Mouse (Mus musculus) kidney, adult 2 months (tissue): ENCODE measurements around the gene Uvrag. TPM values are rescaled to one million over a fixed set of nuclear protein-coding genes. Genes with fewer than 3 reads are reported as not detected.

Source experiments
- DNase-seq: peaks from one replicate; pipeline ENCODE4 v3.0.0; 2021
- H3K27ac ChIP-seq: fragments of 200-500 bp; 2 replicates; pipeline ENCODE4 v1.5.1; 2012; ENCODE audit warnings: low read depth, low read length, control low read depth, inconsistent platforms; ENCODE audit not compliant: insufficient read depth
- H3K27me3 ChIP-seq: fragments of 200-500 bp; replicated peaks from 2 replicates; pipeline ENCODE4 v1.6.1; 2012; ENCODE audit warnings: mild to moderate bottlenecking, moderate library complexity, low read length, inconsistent platforms; ENCODE audit not compliant: control insufficient read depth, insufficient read depth
- H3K36me3 ChIP-seq: fragments of 200-500 bp; 2 replicates; pipeline ENCODE4 v1.6.1; 2012; ENCODE audit warnings: mild to moderate bottlenecking, moderate library complexity, low read length, inconsistent platforms; ENCODE audit not compliant: control insufficient read depth, insufficient read depth
- H3K4me1 ChIP-seq: fragments of 200-500 bp; 2 replicates; pipeline ENCODE4 v1.6.1; 2011; ENCODE audit warnings: low read length; ENCODE audit not compliant: control insufficient read depth, insufficient read depth
- H3K4me3 ChIP-seq: fragments of 200-500 bp; 2 replicates; pipeline ENCODE4 v1.5.1; 2011; ENCODE audit warnings: mild to moderate bottlenecking, low read depth, low read length, control low read depth; ENCODE audit not compliant: insufficient read depth
- CTCF ChIP-seq: fragments of 200-500 bp; conservative IDR thresholded peaks from 2 replicates; pipeline ENCODE4 v1.5.1; 2011; ENCODE audit warnings: low read depth, mild to moderate bottlenecking, control low read depth, low read length, moderate library complexity, mixed read lengths; ENCODE audit not compliant: insufficient read depth, insufficient read length
- POLR2A ChIP-seq: fragments of 200-500 bp; IDR thresholded peaks from one replicate; pipeline ENCODE4 v1.6.1; 2011; ENCODE audit warnings: low read depth, low read length, control low read depth
- WGBS: fragments of 180-500 bp; shearing (Covaris S2); methylation state at CpG from one replicate; pipeline ENCODE4 v1.1.7; 2018; 5-methylcytosine and 5-hydroxymethylcytosine counted together
- polyA plus RNA-seq: library from polyadenylated mRNA; depleted of rRNA; stranded (reverse); fragments of >200 nt; gene quantifications from 2 replicates; pipeline ENCODE4 v1.2.3, GENCODE M21; 2012

Gene Uvrag
- polyA plus RNA-seq, 1 experiment = 8.0 TPM

DNA sequence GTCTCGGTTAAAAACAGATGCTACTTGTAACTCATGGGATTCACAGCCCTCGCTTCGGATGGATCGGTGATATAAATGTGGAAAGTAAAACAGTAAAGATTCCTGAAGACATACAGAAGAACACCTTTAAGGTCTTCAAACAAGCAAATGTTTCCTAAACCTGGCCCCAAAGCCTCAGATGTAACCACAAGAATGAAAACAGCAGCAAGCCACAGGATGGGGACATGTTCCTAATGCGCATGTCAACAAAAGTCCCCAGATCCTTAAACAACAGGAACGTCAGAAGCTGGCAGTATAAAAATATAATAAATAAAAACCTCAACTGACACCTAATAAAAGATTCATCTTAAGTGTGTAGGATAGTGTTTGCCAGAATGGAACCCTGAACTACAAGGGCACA is 137.7 kb downstream of the Uvrag start:
- WGBS = 85% methylated on average over 6 of the region's 6 CpGs
- TF ChIP-seq CTCF = no peak
- TF ChIP-seq POLR2A = no peak

DNA sequence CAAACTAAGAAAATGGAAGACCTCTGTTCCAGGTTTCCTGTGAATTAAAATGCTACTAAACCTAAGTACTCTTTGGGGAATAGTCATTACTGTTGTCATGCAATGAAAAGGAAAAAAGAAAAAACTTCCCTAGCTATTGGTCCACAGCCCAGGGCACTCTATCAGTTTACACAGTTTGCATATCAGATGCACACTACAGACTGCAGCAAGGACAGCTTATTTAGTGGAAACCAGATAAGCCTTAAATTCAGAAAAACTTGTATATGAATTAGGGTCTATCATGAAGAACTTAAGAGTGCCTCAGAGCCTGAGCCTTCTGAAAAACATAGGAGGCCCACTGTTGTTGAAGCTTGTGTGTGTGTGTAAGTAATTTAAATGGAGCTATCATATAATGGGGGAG is 142.2 kb downstream of the Uvrag start:
- Histone ChIP-seq H3K4me3 (no peak overlapping the region), H3K36me3 (no peaks in the 10 kb centered on the region), H3K4me1 (no peaks in the 10 kb centered on the region), H3K27me3 (no peaks in the 10 kb centered on the region), H3K27ac (no peak overlapping the region)
- DNase-seq = no peak
- no peak for TF ChIP-seq POLR2A
- no peak for TF ChIP-seq CTCF

More for the DNA sequence above, 137.7 kb downstream of the Uvrag start:
- Histone ChIP-seq H3K27me3 (no peaks in the 10 kb centered on the region), H3K4me3 (no peak overlapping the region), H3K36me3 (no peaks in the 10 kb centered on the region), H3K4me1 (no peaks in the 10 kb centered on the region), H3K27ac (no peak overlapping the region)
- no peak for DNase-seq

GRCm38 (mm10) chr7:98997760-98998159 is 143.2 kb downstream of the Uvrag start:
- Histone ChIP-seq H3K4me3 (no peak overlapping the region), H3K36me3 (no peaks in the 10 kb centered on the region), H3K4me1 (no peaks in the 10 kb centered on the region), H3K27ac (no peak overlapping the region), H3K27me3 (no peaks in the 10 kb centered on the region)
- WGBS = 76% methylated on average over 7 of the region's 7 CpGs
- no peak for TF ChIP-seq CTCF
- no peak for TF ChIP-seq POLR2A
- DNase-seq = no peak

DNA sequence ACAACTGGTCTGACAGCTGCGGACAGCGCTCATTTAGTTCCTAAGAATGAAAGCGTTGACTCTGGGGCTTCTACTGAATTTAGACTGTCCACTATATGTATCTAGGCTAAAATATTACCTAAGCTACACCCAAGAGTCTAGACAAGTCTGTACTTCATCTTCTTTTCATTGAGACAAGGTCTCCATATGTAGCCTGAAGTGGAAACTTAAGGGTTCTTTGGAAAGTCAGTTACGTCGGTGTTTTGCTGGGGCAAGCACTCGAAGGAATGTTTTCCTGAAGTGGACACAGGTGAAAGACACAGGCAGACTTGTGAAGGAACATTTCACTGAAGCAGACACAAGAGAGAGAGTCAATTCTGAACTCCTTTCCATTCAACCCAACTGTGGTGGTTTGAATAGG is 144.2 kb downstream of the Uvrag start:
- Histone ChIP-seq H3K36me3 (no peaks in the 10 kb centered on the region), H3K27ac (no peak overlapping the region), H3K4me1 (no peaks in the 10 kb centered on the region), H3K4me3 (no peak overlapping the region), H3K27me3 (no peaks in the 10 kb centered on the region)
- 96% methylated on average over 6 of the region's 6 CpGs for WGBS
- TF ChIP-seq POLR2A (no peak), CTCF (no peak)
- DNase-seq = no peak

- 85% methylated on average over 5 of the region's 5 CpGs for WGBS
- no peaks in the 10 kb centered on the region; the same call in 1 of the 2 replicates for H3K36me3 ChIP-seq
These were observed 145.7 kb downstream of the Uvrag start for GRCm38 (mm10) chr7:98995126-98995727.

DNA sequence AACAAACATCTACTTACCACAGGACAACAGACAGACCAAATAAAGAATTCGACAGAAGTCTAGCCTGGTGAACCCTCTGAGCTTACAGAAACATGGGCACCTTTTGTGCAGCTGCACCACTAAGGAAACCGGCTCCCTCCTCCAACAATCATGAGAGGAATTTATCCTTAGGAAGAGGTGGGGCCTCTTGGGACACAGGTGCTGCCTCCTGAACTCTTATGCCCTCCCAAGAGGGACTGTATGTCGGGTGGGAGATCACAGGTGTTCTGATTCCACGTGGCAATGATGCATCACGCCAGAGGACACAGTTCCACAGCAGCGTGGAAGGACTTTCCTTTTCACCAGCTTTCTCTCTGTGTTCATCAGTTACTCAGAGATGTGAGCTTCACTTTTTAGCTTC is 146.8 kb downstream of the Uvrag start:
- 60% methylated on average over 6 of the region's 6 CpGs for WGBS
- Histone ChIP-seq H3K36me3 (no peaks in the 10 kb centered on the region; the same call in 1 of the 2 replicates), H3K4me1 (no peaks in the 10 kb centered on the region), H3K4me3 (no peak overlapping the region), H3K27ac (no peak overlapping the region), H3K27me3 (no peaks in the 10 kb centered on the region)
- TF ChIP-seq CTCF (no peak), POLR2A (no peak)
- no peak for DNase-seq

More at GRCm38 (mm10) chr7:98995126-98995727, 145.7 kb downstream of the Uvrag start:
- no peak for DNase-seq
- H3K4me3 ChIP-seq = no peak overlapping the region
- no peaks in the 10 kb centered on the region for H3K27me3 ChIP-seq
- TF ChIP-seq POLR2A (no peak), CTCF (no peak)
- H3K4me1 ChIP-seq = no peaks in the 10 kb centered on the region
- H3K27ac ChIP-seq = no peak overlapping the region

DNA sequence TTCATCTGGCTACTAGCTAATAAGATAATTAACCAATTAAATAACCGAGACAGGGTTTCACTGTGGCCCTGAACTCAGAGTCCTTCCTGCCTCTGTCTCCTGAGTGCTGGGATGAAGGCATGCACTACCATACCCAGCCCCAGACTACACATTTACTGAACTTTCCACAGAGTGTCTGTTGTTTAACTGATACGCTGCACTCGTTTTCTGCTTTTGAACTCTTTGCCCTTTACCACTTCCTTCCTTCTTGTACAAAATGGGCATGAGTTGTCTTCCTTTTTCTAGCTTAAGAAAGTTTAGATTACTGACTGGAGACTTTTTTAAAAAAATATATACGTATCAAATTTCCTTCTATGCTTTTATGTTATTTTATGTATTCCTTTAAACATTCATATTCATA is 147.5 kb downstream of the Uvrag start:
- H3K27ac ChIP-seq = no peak overlapping the region

More for the DNA sequence above, 147.5 kb downstream of the Uvrag start:
- Histone ChIP-seq H3K36me3 (no peaks in the 10 kb centered on the region; the same call in 1 of the 2 replicates), H3K27me3 (no peaks in the 10 kb centered on the region), H3K4me3 (no peak overlapping the region), H3K4me1 (no peaks in the 10 kb centered on the region)
- no peak for DNase-seq
- TF ChIP-seq POLR2A = no peak
- TF ChIP-seq CTCF = no peak
- WGBS = 62% methylated on average over 4 of the region's 4 CpGs
